Mouse (Mus musculus): ENCODE data around the gene Mbd5.

Mbd5 gene

GRCm38 (mm10) chr2:48948841-48949584, at the start of gene Mbd5:
Gene Mbd5 (plus strand): TSS chr2:48949508.
- DNase-seq = peak; percentile 100

- no peak for DNase-seq
These were observed 40.4 kb upstream of the Mbd5 start for GRCm38 (mm10) chr2:48908866-48909265.

- no peak for DNase-seq
These were observed 35.1 kb upstream of the Mbd5 start for GRCm38 (mm10) chr2:48914185-48914584.

GRCm38 (mm10) chr2:48915832-48916231, 33.5 kb upstream of the Mbd5 start:
- DNase-seq = no peak

- no peak for DNase-seq
These were observed 14.2 kb upstream of the Mbd5 start for GRCm38 (mm10) chr2:48935058-48935457.

GRCm38 (mm10) chr2:48947761-48948160, 1.5 kb upstream of the Mbd5 start:
- no peak for DNase-seq

GRCm38 (mm10) chr2:48949743-48950251, 489 bp downstream of the Mbd5 start:
- DNase-seq = no peak

- no peak for DNase-seq
These were observed 776 bp downstream of the Mbd5 start, which contains the start of gene Orc4 for GRCm38 (mm10) chr2:48950252-48950315. Gene Orc4 (minus strand): TSS chr2:48950277.

GRCm38 (mm10) chr2:48950316-48950880, 1.1 kb downstream of the Mbd5 start:
- DNase-seq = no peak

GRCm38 (mm10) chr2:48956591-48956990, 7.3 kb downstream of the Mbd5 start:
- DNase-seq = no peak

GRCm38 (mm10) chr2:48978920-48979319, 29.6 kb downstream of the Mbd5 start:
- DNase-seq = no peak

GRCm38 (mm10) chr2:48990322-48990721, 41.0 kb downstream of the Mbd5 start:
- no peak for DNase-seq

- DNase-seq = no peak
These were observed 91.2 kb downstream of the Mbd5 start for GRCm38 (mm10) chr2:49040481-49040880.

GRCm38 (mm10) chr2:49050030-49050429, 100.7 kb downstream of the Mbd5 start:
- DNase-seq = no peak

GRCm38 (mm10) chr2:49067886-49068285, 118.6 kb downstream of the Mbd5 start:
- DNase-seq = no peak

GRCm38 (mm10) chr2:49084966-49085365, 135.7 kb downstream of the Mbd5 start:
- no peak for DNase-seq

GRCm38 (mm10) chr2:49090771-49091170, 141.5 kb downstream of the Mbd5 start:
- DNase-seq = no peak

GRCm38 (mm10) chr2:49096765-49097164, 147.5 kb downstream of the Mbd5 start:
- DNase-seq = no peak

GRCm38 (mm10) chr2:49108906-49109305, 159.6 kb downstream of the Mbd5 start:
- no peak for DNase-seq

- no peak for DNase-seq
These were observed 170.6 kb downstream of the Mbd5 start for GRCm38 (mm10) chr2:49119875-49120274.

GRCm38 (mm10) chr2:49121603-49122002, 172.3 kb downstream of the Mbd5 start:
- no peak for DNase-seq

GRCm38 (mm10) chr2:49142186-49142585, 192.9 kb downstream of the Mbd5 start:
- no peak for DNase-seq

GRCm38 (mm10) chr2:49153649-49154048, 204.3 kb downstream of the Mbd5 start:
- no peak for DNase-seq

GRCm38 (mm10) chr2:49160232-49160947, 211.1 kb downstream of the Mbd5 start:
- DNase-seq = no peak
